Mouse (Mus musculus): ENCODE data around the gene Rufy2.

GRCm38 (mm10) chr10:63059862-63060261 is 79.8 kb downstream of the Rufy2 start, which contains the start of gene Pbld1:
- TF ChIP-seq CTCF (IDR thresholded peaks at IDR 0.05; ENCODE audit: low read depth) = no peak
- TF ChIP-seq EP300 (IDR thresholded peaks at IDR 0.05; ENCODE audit: low read depth) = no peak
